Mouse (Mus musculus) ZHBTc4 (cell line): ENCODE measurements around the gene Cyp2a5.
A peak's percentile ranks its signal among the peaks of the same experiment; 100 is the strongest.
"Not testable (repeated sequence)": the region's sequence is repeated elsewhere in the genome, so short reads cannot be mapped to it uniquely, and the experiment has no call there.

Experiments used
- DNase-seq: peaks from one replicate; pipeline ENCODE4 v3.0.0-alpha.2; 2011; ENCODE audit warnings: low read depth, low spot score

The Cyp2a5 gene

GRCm38 (mm10) chr7:26835059-26835458 is at the start of gene Cyp2a5:
TSS of gene Cyp2a5 (plus strand) at chr7:26835305.
- DNase-seq, result not testable (repeated sequence)

GRCm38 (mm10) chr7:26786013-26786412 is 49.1 kb upstream of the Cyp2a5 start:
- peak; percentile 71 for DNase-seq

- no peak for DNase-seq
Measured at GRCm38 (mm10) chr7:26789984-26790383, 45.1 kb upstream of the Cyp2a5 start.

- DNase-seq, result no peak
Measured at GRCm38 (mm10) chr7:26800104-26800503, 35.0 kb upstream of the Cyp2a5 start.

- DNase-seq, result no peak
Measured at GRCm38 (mm10) chr7:26800996-26801395, 34.1 kb upstream of the Cyp2a5 start.

- DNase-seq, result no peak
Measured at GRCm38 (mm10) chr7:26808592-26808991, 26.5 kb upstream of the Cyp2a5 start, which contains the start of gene Cyp2g1. TSS of gene Cyp2g1 (plus strand) at chr7:26808892.

- not testable (repeated sequence) for DNase-seq
Measured at GRCm38 (mm10) chr7:26831556-26832292, 3.4 kb upstream of the Cyp2a5 start.

- not testable (repeated sequence) for DNase-seq
Measured at GRCm38 (mm10) chr7:26832668-26833067, 2.4 kb upstream of the Cyp2a5 start.

GRCm38 (mm10) chr7:26843400-26843799 is 8.3 kb downstream of the Cyp2a5 start:
- DNase-seq, result not testable (repeated sequence)

GRCm38 (mm10) chr7:26850063-26850462 is 15.0 kb downstream of the Cyp2a5 start:
- not testable (repeated sequence) for DNase-seq

GRCm38 (mm10) chr7:26878581-26878980 is 43.5 kb downstream of the Cyp2a5 start:
- DNase-seq, result not testable (repeated sequence)

- DNase-seq, result not testable (repeated sequence)
Measured at GRCm38 (mm10) chr7:26880600-26880999, 45.5 kb downstream of the Cyp2a5 start.
